In genomic region chr2:5942416-5943032, GRCm38 (mm10) we compare ENCODE assay signal across 8 mouse cellular contexts. TPM values are rescaled to one million over a fixed set of nuclear protein-coding genes. Genes with fewer than 3 reads are reported as not detected.
A peak's percentile ranks its signal among the peaks of the same experiment; 100 is the strongest.
DNase-seq lines count a peak whose midpoint lies in the region; ATAC-seq and TF ChIP-seq lines count a peak whose summit lies in the region.

TSS of gene Dhtkd1 (minus strand) at chr2:5942792.

- no peak for TF ChIP-seq POLR2A in myocyte (IDR thresholded peaks at IDR 0.05; ENCODE audit: insufficient read length, low read depth)

- 0 out of 2 replicates have a peak, but pooled peaks have one; percentile 5 for TF ChIP-seq CTCF in heart, postnatal 0 days (IDR thresholded peaks at IDR 0.05; ENCODE audit: low read depth)

- peak within 1 kb of the TSS; percentile 57 for H3K4me2 ChIP-seq in forebrain, embryonic 14.5 days (ENCODE audit: low read length)
- H3K4me2 ChIP-seq in heart, postnatal 0 days (ENCODE audit: low read depth, low read length), result peak within 1 kb of the TSS; percentile 98
- H3K4me2 ChIP-seq in liver, embryonic 12.5 days, result peak within 1 kb of the TSS; percentile 94
- H3K4me2 ChIP-seq in myocyte (ENCODE audit: low read depth), result peak within 1 kb of the TSS; percentile 42
- peak within 1 kb of the TSS; percentile 88 for H3K4me2 ChIP-seq in stomach, embryonic 15.5 days

- peaks cover 0 to 7% of the 10 kb centered on the region in 2 experiments; a peak in 2 of 4 replicates for H3K4me1 ChIP-seq in ES-E14 (ENCODE audit: control insufficient read depth in 2 of 2, insufficient read depth in 2 of 2, low read length in 2 of 2, poor library complexity in 1 of 2)
- no peaks in the 10 kb centered on the region for H3K4me1 ChIP-seq in forebrain, embryonic 14.5 days (ENCODE audit: control insufficient read depth, insufficient read depth, low read length)
- 0 out of 2 replicates have a peak, but pooled peaks cover 9% of the 10 kb centered on the region for H3K4me1 ChIP-seq in heart, postnatal 0 days (ENCODE audit: control insufficient read depth, insufficient read depth)
- H3K4me1 ChIP-seq in liver, embryonic 12.5 days, result peaks cover 72% of the 10 kb centered on the region
- H3K4me1 ChIP-seq in stomach, embryonic 15.5 days, result 0 out of 2 replicates have a peak, but pooled peaks cover 6% of the 10 kb centered on the region

- no peak for TF ChIP-seq EP300 in heart, postnatal 0 days (IDR thresholded peaks at IDR 0.05; ENCODE audit: low read depth)

- no peak within 1 kb of the TSS for H3K27ac ChIP-seq in ES-E14 (ENCODE audit: insufficient read depth, low read depth, low read length, poor library complexity, severe bottlenecking)
- no peak within 1 kb of the TSS for H3K27ac ChIP-seq in forebrain, embryonic 14.5 days (ENCODE audit: low read depth, low read length)
- H3K27ac ChIP-seq in heart, postnatal 0 days (ENCODE audit: low read depth), result peak within 1 kb of the TSS; percentile 27
- peak within 1 kb of the TSS; percentile 54; the same call in 1 of the 2 replicates for H3K27ac ChIP-seq in liver, embryonic 12.5 days
- no peak within 1 kb of the TSS for H3K27ac ChIP-seq in stomach, embryonic 15.5 days

- DNase-seq in ES-E14 (ENCODE audit: low read depth, low spot score), result peak; percentile 71
- DNase-seq in cerebellum, adult 18-20 months, result peak; percentile 65 to 75
- DNase-seq in forebrain, embryonic 14.5 days (ENCODE audit: low spot score), result peak; percentile 80
- peak; percentile 50 for DNase-seq in heart, postnatal 0 days (ENCODE audit: low spot score)
- DNase-seq in kidney, postnatal 14 days, result peak; percentile 86

- WGBS in forebrain, embryonic 14.5 days, result under 1% methylated on average over 36 of the region's 36 CpGs
- WGBS in heart, postnatal 0 days, result under 1% methylated on average over 36 of the region's 36 CpGs
- under 1% methylated on average over 36 of the region's 36 CpGs for WGBS in liver, embryonic 12.5 days (ENCODE audit: insufficient replicate concordance)
- under 1% methylated on average over 36 of the region's 36 CpGs for WGBS in stomach, embryonic 15.5 days

- no peak within 1 kb of the TSS for H3ac ChIP-seq in myocyte (ENCODE audit: control insufficient read depth, insufficient read length)

- H3K4me3 ChIP-seq in ES-E14 (ENCODE audit: insufficient read depth in 1 of 2, low read depth in 1 of 2, low read length in 2 of 2, poor library complexity in 1 of 2, severe bottlenecking in 1 of 2) (peak within 1 kb of the TSS; percentile 79 to 97), myocyte (peak within 1 kb of the TSS; percentile 13)
- H3K4me3 ChIP-seq in forebrain, embryonic 14.5 days (ENCODE audit: low read depth, low read length), result peak within 1 kb of the TSS; percentile 37
- H3K4me3 ChIP-seq in heart, postnatal 0 days (ENCODE audit: low read depth, low read length), result peak within 1 kb of the TSS; percentile 81
- peak within 1 kb of the TSS; percentile 69 for H3K4me3 ChIP-seq in liver, embryonic 12.5 days
- H3K4me3 ChIP-seq in stomach, embryonic 15.5 days (replicated peaks), result peak within 1 kb of the TSS; percentile 64

- H3K79me2 ChIP-seq in myocyte (ENCODE audit: control insufficient read depth, insufficient read depth), result no peaks in the 10 kb centered on the region

- no peaks in the 10 kb centered on the region for H3K27me3 ChIP-seq in forebrain, embryonic 14.5 days (replicated peaks; ENCODE audit: control insufficient read depth, insufficient read depth, low read length)
- H3K27me3 ChIP-seq in heart, postnatal 0 days (ENCODE audit: control insufficient read depth, insufficient read depth, low read length), result no peaks in the 10 kb centered on the region
- no peaks in the 10 kb centered on the region for H3K27me3 ChIP-seq in liver, embryonic 12.5 days (replicated peaks)
- H3K27me3 ChIP-seq in myocyte (ENCODE audit: control insufficient read depth, insufficient read depth, insufficient read length), result no peaks in the 10 kb centered on the region
- H3K27me3 ChIP-seq in stomach, embryonic 15.5 days (replicated peaks), result no peaks in the 10 kb centered on the region

- H3K9ac ChIP-seq in ES-E14 (ENCODE audit: insufficient read depth, low read depth, low read length, poor library complexity, severe bottlenecking), result peak within 1 kb of the TSS; percentile 71
- peak within 1 kb of the TSS; percentile 65 for H3K9ac ChIP-seq in forebrain, embryonic 14.5 days (ENCODE audit: low read length)
- H3K9ac ChIP-seq in heart, postnatal 0 days (replicated peaks; ENCODE audit: low read depth, low read length), result peak within 1 kb of the TSS; percentile 77
- H3K9ac ChIP-seq in liver, embryonic 12.5 days, result peak within 1 kb of the TSS; percentile 73
- H3K9ac ChIP-seq in stomach, embryonic 15.5 days, result peak within 1 kb of the TSS; percentile 59

- H3K36me3 ChIP-seq in ES-E14 (ENCODE audit: control insufficient read depth, insufficient read depth, low read length, poor library complexity, severe bottlenecking) (no peaks in the 10 kb centered on the region; the same call in 1 of the 2 replicates), myocyte (ENCODE audit: control insufficient read depth, insufficient read depth) (no peaks in the 10 kb centered on the region)
- no peaks in the 10 kb centered on the region for H3K36me3 ChIP-seq in forebrain, embryonic 14.5 days (ENCODE audit: control insufficient read depth, insufficient read depth, low read length)
- H3K36me3 ChIP-seq in heart, postnatal 0 days (replicated peaks; ENCODE audit: control insufficient read depth, insufficient read depth, low read length), result no peaks in the 10 kb centered on the region
- no peaks in the 10 kb centered on the region for H3K36me3 ChIP-seq in liver, embryonic 12.5 days
- H3K36me3 ChIP-seq in stomach, embryonic 15.5 days, result no peaks in the 10 kb centered on the region

- peak; percentile 98 for ATAC-seq in forebrain, embryonic 14.5 days
- peak; percentile 93 for ATAC-seq in heart, postnatal 0 days (ENCODE audit: insufficient read depth, low read depth)
- ATAC-seq in liver, embryonic 12.5 days, result peak; percentile 88
- ATAC-seq in stomach, embryonic 15.5 days (ENCODE audit: insufficient read depth, low FRiP score, low read depth), result peak; percentile 91

- in situ Hi-C loops in ES-E14 (cut with MboI; ENCODE audit: low sequenced_read_pairs in 2 of 2, unreplicated experiment in 2 of 2), result no loop called here

- no peaks in the 10 kb centered on the region for H3K9me3 ChIP-seq in ES-E14 (ENCODE audit: control insufficient read depth, insufficient read depth, low read depth, low read length)
- H3K9me3 ChIP-seq in forebrain, embryonic 14.5 days (replicated peaks; ENCODE audit: control insufficient read depth, low read length), result no peaks in the 10 kb centered on the region
- no peaks in the 10 kb centered on the region for H3K9me3 ChIP-seq in heart, postnatal 0 days (replicated peaks; ENCODE audit: control insufficient read depth, low read length)
- no peaks in the 10 kb centered on the region for H3K9me3 ChIP-seq in liver, embryonic 12.5 days (replicated peaks)
- no peaks in the 10 kb centered on the region for H3K9me3 ChIP-seq in stomach, embryonic 15.5 days

TF ChIP-seq in ES-E14, 5 proteins besides CTCF, POLR2A, EP300 and RAD21:
- TF ChIP-seq HCFC1 (IDR thresholded peaks at IDR 0.05; ENCODE audit: borderline replicate concordance, insufficient read depth, low read length), result no peak
- no peak for TF ChIP-seq ZC3H11A (IDR thresholded peaks at IDR 0.05; ENCODE audit: borderline replicate concordance, low read depth, low read length)
- TF ChIP-seq CHD2 (IDR thresholded peaks at IDR 0.05; ENCODE audit: low read depth, low read length), result no peak
- no peak for TF ChIP-seq MAFK (IDR thresholded peaks at IDR 0.05; ENCODE audit: insufficient read depth, low read depth, low read length)
- TF ChIP-seq ZNF384 (IDR thresholded peaks at IDR 0.05; ENCODE audit: low read depth, low read length), result no peak

TF ChIP-seq in myocyte, 11 proteins besides CTCF, POLR2A, EP300 and RAD21:
- TF ChIP-seq USF1 (IDR thresholded peaks at IDR 0.05; ENCODE audit: low read depth) (no peak), MAX (IDR thresholded peaks at IDR 0.05; ENCODE audit: low read depth) (no peak), E2F4 (IDR thresholded peaks at IDR 0.05; ENCODE audit: insufficient read depth) (no peak), SRF (IDR thresholded peaks at IDR 0.05; ENCODE audit: control insufficient read depth, insufficient read length, low read depth) (no peak), POLR2AphosphoS2 (IDR thresholded peaks at IDR 0.05; ENCODE audit: insufficient read length, low read depth) (no peak), REST (IDR thresholded peaks at IDR 0.05; ENCODE audit: insufficient read depth, insufficient read length) (no peak), MYOG (IDR thresholded peaks at IDR 0.05; ENCODE audit: control insufficient read depth in 1 of 3, insufficient read depth in 1 of 3, insufficient read length in 2 of 3, low read depth in 2 of 3) (no peak), CEBPB (IDR thresholded peaks at IDR 0.05; ENCODE audit: insufficient read depth, poor library complexity, severe bottlenecking) (no peak), MYOD1 (IDR thresholded peaks at IDR 0.05; ENCODE audit: control insufficient read depth in 1 of 3, insufficient read length in 2 of 3, low read depth in 2 of 3) (no peak), TCF3 (IDR thresholded peaks at IDR 0.05; ENCODE audit: insufficient read length, low read depth) (no peak), TCF12 (IDR thresholded peaks at IDR 0.05; ENCODE audit: insufficient read depth, poor library complexity, severe bottlenecking) (no peak)
TF ChIP-seq in myocyte: peak in this region for 0.

RNA-seq across cellular contexts. Expression of gene Dhtkd1, which starts in this region (rescaled TPM):
- 12.0 and 28.1 TPM in 2 replicates for total RNA-seq in ES-E14 (2012; rRNA removed)
- polyA plus RNA-seq in forebrain, embryonic 14.5 days (2014; fragmentation: Nextera tagmentation; extraction: Ambion mirVana), result 2.5 and 3.5 TPM in 2 replicates
- 1.6 and 2.4 TPM in 2 replicates for total RNA-seq in heart, postnatal 0 days (2014; rRNA removed; ENCODE audit: low replicate concordance)
- polyA plus RNA-seq in heart, postnatal 0 days (2015; fragmentation: Nextera tagmentation; extraction: Ambion mirVana), result 1.2 and 1.3 TPM in 2 replicates
- 2.3 and 3.1 TPM in 2 replicates for polyA plus RNA-seq in liver, embryonic 12.5 days (2016; fragmentation: Nextera tagmentation; extraction: Ambion mirVana)
- 0.12 TPM for polyA plus RNA-seq in myocyte (2012; fragmentation: generic; extraction: Trizol)
- 3.0 and 3.7 TPM in 2 replicates for polyA plus RNA-seq in stomach, embryonic 15.5 days (2015; fragmentation: Nextera tagmentation; extraction: Ambion mirVana)

Comparison
In these comparisons a context has a peak if more than half of its experiments do, and no peak if none do; other contexts are left out.
1. H3K27ac ChIP-seq: peak in heart, postnatal 0 days (single experiment) and liver, embryonic 12.5 days (single experiment); none in ES-E14 (single experiment), forebrain, embryonic 14.5 days (single experiment) and stomach, embryonic 15.5 days (single experiment).
2. H3K4me3 ChIP-seq: peak in every context shown above with its lines; median percentile 88 in ES-E14; 81 in heart, postnatal 0 days; 69 in liver, embryonic 12.5 days; 64 in stomach, embryonic 15.5 days; 37 in forebrain, embryonic 14.5 days; 13 in myocyte.
3. H3K4me2 ChIP-seq: peak in every context shown above with its lines; median percentile 98 in heart, postnatal 0 days; 94 in liver, embryonic 12.5 days; 88 in stomach, embryonic 15.5 days; 57 in forebrain, embryonic 14.5 days; 42 in myocyte.
4. Peak in every context shown above with its lines, with median percentiles within 50 percentile points of each other: DNase-seq, H3K9ac ChIP-seq and ATAC-seq.